Mouse (Mus musculus) ZHBTc4 (cell line): ENCODE results near the gene 9930021J03Rik.

ENCODE experiments used
- DNase-seq: peaks from one replicate; pipeline ENCODE4 v3.0.0-alpha.2; 2011; ENCODE audit warnings: low read depth, low spot score

Gene 9930021J03Rik

DNA sequence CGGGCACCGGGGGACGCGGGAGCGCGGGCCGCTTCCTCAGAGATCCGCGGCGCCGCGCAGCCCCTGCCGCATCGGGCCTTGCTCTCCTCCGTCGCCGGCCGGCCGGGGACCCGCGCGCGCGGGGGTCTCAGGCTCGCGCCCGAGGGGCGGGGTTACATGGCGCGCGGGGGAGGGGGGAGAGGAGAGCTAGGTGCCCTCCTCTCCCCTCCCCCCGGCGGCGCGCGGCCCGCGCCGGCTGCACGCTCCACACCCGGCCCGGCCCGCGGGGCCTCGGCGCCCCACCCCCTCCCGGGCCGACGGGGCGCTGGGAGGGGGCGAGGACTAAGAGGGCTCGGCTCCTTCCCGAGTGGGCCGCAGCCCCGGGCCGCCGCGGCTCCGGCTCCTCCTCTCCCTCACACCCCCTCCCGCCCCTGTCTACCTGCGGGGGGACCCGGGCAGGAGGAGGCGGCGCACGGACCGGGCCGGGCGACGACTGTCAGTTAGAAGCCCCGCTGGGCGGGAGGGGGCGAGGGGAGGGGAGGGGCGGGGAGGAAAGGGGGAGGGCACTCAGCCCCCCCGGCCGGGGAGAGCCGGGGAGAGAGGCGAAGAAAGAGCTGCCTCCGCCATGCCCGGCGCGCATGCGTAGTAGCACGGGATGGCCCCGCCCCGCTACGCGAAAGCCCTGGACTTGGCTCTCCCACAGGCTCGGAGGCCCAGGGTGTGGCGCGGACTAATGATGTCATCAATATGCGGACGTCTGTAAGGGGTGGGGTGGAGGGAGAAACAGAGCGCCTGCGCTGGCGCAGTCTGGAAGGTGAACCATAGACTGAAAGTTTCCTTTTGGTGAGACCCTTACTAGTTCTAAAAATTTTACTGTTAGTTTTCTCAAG, at the start of gene 9930021J03Rik:
9930021J03Rik (minus strand) TSS at position 73 of the 869 bp plus-strand sequence.
- peak; percentile 99 for DNase-seq

DNA sequence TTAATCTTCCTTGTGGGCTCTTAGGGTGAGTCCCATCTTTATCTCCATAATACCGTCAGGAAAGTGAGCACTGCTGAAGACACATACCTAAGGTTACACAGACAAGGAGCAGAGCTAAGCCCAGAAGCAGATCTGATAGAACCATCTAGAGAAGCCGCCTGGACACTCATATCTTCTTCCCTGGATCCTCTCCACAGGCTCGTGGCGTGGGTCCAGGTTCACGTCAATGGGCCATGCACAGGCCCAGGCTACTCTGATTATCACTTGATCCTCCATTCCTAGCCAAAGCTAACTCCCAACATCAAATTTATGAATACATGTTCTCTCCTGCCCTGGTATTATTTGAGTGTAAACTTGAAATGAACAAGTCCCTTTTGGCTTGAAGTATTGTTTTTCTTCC, 47.9 kb upstream of the 9930021J03Rik start:
- no peak for DNase-seq

DNA sequence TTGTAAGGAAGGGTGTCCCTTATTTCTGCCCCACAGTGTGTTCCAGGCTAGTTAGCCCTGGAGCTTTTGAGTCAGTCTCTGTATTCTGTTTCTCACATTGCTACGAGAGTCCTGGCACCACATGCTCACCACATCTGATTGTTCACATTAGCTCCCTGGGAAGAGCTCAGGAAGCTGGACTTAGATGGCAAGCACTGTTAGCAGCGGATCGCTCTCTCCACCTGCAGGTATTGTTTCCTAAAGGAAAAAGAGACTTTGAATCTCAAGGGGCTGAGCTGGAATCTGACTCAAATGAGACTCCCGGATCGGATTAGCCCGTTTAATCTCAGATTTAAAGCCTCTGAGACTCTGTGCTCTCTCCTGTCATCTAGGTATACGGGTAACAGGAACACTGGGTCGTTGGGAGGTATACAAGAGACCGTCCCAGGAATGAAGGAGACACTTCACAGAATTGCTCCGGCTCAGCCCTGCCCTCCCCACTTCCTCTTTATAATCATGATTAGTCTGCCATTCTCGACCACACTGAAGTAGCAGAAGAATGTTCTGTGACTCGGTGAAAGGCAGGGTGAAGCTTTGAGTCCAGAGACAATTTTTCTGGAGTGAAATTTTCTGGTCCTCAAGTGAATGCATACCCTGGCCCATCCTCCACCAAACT, 45.4 kb upstream of the 9930021J03Rik start:
- DNase-seq = no peak

DNA sequence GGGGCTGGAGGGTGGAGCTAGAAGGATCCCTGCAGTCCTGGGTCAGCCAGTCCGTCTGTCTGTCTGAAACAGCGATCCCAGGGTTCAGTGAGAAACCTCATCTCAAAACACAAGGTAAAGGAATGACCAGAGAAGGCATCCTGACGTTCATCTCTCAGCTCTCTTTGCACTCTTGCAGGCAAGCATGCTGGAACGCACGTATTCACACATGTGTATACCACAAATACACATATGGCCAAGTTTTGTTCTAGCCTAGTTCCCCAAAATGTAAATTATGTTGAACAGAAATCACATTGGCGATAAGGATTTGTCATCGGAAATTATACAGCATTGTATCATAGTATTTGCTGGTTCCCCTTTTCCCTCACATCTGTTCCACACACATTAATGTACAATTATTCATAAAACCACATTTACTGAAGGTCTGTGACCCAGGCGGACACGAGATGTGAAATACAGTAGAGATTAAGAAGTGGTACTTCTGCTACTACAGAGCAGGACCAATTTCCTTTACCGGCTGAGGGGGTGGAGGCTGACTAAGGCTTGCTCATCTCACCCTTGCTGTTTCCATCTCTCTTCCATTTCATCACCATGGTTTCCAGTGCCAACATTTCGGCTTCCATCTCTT, 44.2 kb upstream of the 9930021J03Rik start:
- DNase-seq = no peak

DNA sequence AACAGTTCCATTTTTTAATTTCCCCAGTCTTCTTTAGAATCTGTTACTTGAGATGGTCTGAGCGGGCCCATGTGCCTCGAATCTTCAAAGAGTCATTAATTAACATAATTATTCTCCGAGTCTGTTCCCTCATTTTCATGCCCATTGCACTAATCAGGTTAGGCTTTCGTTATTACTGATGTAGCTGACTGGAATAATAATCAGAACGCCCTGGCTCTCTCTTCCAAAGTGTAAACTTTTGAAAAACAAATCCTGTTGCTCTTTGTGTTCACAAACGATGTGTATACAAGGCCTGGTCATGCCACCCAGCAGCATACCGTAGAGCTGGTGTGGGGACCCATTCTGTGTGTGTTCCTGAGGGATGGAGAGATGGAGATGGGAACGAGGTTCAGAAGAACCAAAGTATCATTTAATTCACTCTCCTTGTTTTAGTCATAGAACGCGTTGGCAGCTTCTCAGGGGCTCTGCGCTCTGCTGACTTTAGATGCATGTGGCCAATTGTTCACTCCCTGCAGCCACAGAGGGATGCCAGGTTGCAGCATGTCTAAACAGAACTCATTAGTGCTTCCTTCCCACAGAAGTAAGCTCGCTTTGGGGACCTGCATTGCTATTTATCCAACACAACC, 38.4 kb upstream of the 9930021J03Rik start:
- no peak for DNase-seq

DNA sequence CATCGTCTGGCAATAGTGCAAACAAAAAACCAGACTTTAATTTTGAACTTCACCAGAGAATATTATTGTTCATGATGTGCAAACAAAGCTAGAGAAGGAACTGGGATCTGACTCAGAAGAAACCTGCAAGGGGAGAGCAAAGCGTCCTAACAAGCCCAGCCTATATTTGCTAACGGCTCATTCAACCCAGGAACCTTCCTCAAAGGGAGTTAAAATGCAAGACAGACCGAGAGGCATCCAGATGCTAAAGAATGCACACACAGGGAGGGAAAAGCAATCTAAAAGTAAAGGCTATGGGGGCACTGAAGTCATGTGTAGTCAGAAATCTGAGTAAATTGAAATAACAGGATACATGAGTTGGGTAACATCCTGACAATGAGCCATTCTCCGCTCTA, 37.8 kb upstream of the 9930021J03Rik start:
- peak; percentile 23 for DNase-seq

DNA sequence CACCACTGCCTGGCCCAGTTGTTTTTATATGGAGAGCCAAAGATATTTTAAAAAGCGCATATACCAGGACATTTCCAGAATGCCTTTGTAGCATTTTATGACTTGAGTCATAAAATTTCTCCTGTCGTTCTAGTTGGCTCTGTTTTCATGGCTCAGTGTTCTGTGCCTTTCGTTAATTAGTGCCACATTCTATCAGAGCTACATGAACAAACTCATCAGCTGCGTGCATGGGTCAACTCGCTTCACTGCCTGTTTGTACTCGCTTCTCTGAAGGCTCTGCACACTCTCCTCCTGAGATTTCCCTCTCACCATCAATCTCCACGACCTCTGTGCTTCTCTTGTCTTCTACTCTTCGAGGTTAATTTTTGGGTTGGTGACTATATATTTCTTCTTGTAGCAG, 37.2 kb upstream of the 9930021J03Rik start:
- no peak for DNase-seq

DNA sequence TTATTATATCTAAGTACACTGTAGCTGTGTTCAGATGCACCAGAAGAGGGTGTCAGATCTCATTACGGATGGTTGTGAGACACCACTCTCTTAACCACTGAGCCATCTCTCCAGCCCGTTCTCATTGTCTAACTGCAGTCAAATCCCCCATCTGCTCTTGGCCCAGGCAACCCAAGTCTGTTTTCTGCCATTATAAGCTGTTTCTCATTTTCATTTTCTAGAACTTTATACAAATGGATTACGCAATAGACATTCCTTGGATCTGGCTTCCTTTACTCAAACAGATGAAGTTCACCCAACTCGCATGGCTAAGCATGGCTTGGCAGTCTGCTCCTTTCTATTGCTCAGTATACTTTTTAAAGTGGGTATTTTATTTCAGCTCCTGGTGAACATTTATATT, 34.9 kb upstream of the 9930021J03Rik start:
- DNase-seq = no peak

DNA sequence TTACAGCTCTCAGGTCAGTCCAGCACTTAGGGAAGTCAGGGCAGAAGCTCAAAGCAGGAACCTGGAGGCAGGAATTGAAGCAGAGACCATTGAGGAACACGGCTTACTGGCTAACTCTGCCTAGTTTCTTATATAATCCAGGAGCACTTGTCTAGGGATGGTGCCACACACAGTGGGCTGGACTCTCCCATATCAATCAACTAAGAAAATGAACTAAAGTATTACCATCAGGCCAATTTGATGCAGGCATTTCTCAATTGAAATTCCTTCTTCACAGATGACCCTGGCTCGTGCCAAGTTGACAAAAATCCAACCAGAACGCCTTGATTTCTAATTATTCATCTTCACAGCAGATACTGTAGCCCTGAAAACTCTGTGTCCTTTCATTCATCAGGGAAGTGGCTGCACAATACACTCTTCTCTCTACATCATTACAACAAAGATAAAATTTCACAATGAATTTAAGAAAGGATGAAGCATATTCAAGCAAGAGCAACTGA, 32.9 kb upstream of the 9930021J03Rik start:
- DNase-seq = no peak

DNA sequence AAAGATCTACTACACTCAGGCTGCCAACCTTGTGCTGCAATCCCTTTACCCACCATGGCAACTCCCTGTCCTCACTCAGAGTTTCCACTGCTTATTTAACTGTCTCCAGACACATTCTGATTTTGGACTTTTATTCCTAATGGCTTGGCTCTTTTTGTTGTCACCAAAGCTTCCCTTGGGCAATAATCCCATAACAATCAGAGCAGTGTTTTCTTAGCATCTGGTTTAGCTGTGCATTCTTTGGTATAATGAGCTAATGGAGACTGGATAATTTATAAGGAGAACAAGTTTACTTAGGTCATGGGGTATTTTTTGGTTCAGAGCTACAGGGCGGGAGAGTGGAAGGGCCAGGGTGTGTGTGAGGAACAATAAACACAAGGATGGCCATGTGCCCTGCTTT, 32.4 kb upstream of the 9930021J03Rik start:
- no peak for DNase-seq

DNA sequence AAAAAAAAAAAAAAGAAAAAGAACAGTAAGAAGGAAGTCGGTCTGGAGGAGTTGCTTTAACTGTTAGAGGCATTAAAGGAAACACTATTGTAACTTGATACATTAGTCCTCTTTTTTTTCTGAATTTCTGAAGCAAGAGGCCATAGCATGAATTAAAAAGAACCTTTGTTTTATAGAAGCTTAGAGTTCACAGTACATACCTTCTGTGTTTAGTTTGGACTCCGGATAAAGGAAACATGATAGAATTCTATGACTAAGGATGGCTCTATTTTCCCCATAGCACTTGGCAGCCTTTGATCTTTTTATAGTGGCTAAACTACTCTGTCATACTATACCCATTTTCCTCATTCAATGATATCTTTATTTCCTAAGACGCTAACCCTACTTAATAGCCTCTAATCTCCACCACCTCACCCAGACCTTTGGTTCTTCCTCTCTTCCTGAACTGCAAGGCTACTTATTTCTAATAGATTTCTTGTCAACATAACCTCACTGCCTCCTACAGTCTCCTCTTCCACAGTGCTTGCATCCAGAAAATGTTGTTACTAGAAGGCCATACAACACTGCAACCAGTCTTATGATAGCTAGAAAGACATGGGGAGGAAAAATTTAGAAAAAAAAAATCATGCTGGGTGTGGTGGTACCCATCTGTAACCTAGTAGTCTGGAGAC, 29.7 kb upstream of the 9930021J03Rik start:
- no peak for DNase-seq

DNA sequence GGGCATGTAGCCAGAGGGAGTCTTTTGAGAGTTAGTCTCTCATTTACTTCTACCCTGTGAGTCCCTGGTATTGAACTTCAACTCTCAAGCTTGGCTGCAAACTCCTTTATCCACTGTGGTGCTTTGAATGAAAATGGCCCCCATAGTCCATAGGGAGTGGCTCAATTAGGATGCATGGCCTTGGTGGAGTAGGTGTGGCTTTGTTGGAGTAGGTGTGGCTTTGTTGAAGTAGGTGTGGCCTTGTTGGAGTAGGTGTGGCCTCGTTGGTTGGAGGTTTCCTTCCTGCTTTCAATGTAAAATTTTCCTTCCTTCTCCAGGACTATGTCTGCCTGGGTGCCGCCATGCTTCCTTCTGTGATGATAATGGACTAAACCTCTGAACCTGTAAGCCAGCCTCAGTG, 25.1 kb upstream of the 9930021J03Rik start:
- DNase-seq = peak; percentile 92

DNA sequence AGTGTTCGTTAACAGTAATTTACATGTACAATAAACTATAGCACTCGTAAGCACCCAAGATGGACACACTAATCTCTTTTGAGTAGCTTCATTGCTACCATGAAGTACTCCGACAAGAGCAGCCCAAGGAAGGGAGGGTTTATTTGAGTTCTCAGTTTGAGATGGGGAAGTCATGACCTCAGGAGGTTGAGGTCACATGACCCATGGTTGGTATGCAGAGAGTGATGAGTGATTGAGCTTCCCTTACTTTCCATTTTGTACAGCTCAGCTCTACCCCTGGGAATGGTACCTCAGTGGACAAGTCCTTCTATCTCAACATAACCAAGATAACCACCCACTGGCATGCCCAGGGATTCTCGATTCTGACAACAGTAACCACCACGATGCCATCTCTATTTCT, 22.8 kb upstream of the 9930021J03Rik start:
- DNase-seq = no peak

DNA sequence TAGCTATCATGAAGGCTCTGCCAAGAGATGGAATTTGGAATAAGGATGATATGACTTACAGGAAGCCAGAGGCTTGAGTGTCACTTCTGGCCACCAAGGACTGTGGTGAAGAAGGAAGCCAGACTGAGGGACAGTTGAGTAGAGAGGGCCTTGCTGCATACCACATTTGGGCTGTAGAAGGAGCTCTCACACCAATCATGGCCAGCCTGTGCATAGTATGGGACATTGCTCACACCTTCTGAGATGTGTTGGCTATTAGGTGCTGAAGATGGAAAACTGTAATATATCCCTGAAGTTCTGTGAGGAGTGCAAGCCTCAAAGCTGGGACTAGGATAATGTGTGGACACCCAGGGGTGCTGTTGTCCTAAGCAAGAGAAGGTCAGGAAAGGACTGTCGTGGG, 20.9 kb upstream of the 9930021J03Rik start:
- DNase-seq = no peak

DNA sequence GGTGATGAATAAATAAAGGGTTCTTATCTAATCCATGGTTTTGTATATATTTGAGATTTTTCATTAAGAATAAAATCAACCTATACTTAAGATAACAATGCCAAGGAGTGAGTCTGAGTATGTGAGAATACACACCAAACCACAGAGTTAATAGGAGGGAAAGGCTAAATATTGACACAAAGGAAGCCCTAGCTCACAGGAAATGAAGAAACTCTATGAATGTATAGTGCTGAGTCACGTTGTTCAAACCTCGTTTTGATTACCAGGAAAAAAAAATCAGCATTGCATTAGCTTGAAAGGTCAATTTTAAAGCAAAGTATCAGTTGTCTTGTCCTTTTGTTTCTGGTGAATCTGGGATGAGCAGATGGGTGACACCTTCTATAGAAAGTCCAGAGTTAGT, 19.2 kb upstream of the 9930021J03Rik start:
- DNase-seq = no peak

DNA sequence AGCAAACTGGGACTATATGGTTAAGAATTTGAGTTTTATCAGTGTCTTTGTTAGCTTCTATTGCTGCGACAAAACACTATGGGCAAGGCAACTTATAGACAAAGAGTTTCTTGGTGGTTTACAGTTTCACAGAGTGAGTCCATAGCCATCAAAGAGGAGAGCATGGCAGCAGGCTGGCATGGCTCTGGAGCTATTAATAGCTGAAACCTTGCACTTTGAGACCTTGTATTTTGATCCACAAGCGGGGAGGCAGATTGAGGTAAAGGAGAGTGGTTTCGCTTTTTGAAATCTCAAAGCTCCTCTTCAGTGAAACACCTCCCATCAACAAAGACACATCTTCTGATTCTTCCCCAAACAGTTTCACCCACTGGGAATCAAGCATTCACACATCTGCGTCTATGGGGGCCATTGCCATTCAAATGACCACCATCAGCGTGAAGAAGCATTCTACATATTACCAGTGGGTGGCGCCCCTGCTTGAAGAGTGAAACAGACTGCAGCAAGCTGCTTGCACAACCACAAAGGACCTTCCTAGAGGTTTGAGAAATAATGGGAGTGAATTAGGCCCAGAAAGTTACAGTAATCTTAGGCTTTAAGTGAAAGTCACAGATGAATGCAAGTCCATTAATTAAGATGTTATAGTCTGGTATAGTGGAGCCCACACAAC, 18.4 kb upstream of the 9930021J03Rik start:
- peak; percentile 81 for DNase-seq

DNA sequence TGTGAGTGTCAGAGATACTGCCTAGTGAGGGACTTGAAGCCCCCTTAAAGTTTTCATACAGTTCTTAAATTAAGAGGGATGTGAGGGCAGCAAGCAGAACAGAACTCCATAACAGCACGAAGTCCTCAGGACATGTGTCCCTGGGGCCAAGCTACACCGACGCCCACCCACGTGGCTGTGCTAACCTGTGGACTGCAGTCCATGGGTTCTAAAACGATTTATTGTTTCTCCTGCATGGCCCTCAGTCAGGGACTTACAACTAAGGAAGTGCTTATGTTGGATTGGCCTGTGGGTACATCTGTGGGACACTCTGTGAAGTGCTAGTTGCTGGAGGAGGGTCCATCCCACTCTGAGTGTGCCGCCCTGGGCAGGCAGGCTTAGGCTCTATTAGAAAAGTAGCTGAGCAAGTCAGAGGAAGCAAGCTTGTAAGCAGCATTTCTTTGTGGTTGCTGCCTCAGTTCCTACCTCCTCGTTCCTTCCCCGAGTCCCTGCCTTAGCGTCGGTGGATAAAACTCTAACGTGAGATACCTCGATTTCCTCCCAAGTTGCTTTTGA, 17.7 kb upstream of the 9930021J03Rik start:
- no peak for DNase-seq

DNA sequence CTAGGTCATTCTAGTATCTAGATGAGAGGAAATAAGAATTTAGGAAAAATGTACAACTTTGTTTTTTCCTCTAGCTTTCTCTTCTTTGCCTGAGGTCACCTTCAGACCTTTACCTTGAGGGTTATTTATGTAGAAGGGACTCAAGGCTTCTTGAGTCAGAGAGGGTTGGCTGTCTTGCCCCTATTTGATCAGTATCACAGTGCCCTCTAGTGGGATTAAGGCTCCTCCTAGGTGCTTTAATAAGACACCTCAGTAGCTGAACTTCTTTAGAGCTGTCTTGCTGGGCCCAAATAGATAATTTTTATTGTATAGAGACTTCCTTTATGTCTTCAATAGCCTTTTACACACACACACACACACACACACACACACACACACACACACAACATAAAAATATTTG, 15.2 kb upstream of the 9930021J03Rik start:
- peak; percentile 80 for DNase-seq

DNA sequence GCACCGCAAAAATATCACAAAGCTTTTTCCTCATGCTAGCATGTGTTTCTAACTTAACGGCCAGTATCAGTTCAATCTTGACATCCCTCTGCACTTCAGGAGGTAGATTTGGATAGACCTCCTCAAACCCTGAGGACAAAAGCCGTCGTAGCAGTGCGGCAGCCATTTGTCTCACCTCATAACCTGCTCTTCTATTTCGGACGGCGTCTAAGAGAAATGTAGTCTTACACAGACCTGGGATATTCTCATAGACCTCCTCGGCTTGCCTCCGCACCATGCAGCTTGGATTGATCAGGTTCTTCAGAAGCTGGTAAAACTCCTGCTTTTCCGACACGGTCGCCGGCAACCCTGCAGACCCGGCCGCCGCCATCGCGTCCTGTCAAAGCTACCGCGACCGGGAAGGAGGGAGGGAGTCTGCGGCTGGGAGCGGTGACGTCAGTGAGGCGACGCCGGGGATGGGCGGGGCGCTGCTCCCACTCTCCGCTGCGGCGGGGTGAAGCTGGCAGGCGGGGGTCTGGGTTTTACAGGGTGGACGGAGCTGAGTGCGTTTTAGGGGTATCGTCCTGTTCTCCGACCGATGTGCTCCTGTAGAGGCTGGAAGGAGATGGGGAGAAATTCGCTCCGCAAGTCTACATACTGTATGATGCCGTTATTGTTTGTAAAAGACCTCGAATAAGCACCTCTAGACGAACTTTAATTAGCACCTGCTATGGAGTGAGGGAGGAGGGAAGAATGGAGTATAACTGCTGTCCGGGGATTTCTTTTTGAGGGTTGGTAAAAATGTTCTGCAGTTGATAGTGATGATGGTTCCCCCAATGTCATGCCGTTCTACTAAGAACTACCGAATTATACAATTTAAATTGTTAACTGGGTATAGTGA, 7.0 kb upstream of the 9930021J03Rik start, which contains the start of gene Ranbp6:
Ranbp6 (minus strand) TSS at position 394 of the 880 bp plus-strand sequence.
- DNase-seq = peak; percentile 89
